Mouse (Mus musculus) kidney, embryonic 16.5 days (tissue): ENCODE results near the gene Mccc1. TPM values are rescaled to one million over a fixed set of nuclear protein-coding genes. Genes with fewer than 3 reads are reported as not detected.

Source experiments
- ATAC-seq: fragments of 200-750 bp; cut with Nextera tagmentation; 2 replicates; pipeline ENCODE4 v1.8.0; 2017; ENCODE audit warnings: moderate TSS enrichment; ENCODE audit not compliant: low FRiP score, low TSS enrichment
- H3K27ac ChIP-seq: fragments of 300-500 bp; sonication (generic); 2 replicates; pipeline ENCODE4 v1.5.1; 2014; ENCODE audit warnings: low read length
- H3K27me3 ChIP-seq: fragments of 300-500 bp; sonication (generic); 2 replicates; pipeline ENCODE4 v1.6.1; 2014; ENCODE audit warnings: low read length, control low read depth, mixed read lengths; ENCODE audit not compliant: insufficient read depth
- H3K36me3 ChIP-seq: fragments of 300-500 bp; sonication (generic); 2 replicates; pipeline ENCODE4 v1.6.1; 2014; ENCODE audit warnings: low read length, control low read depth, mixed read lengths; ENCODE audit not compliant: insufficient read depth
- H3K4me1 ChIP-seq: fragments of 300-500 bp; sonication (generic); 2 replicates; pipeline ENCODE4 v1.6.1; 2014; ENCODE audit warnings: low read length, control low read depth, mixed read lengths; ENCODE audit not compliant: insufficient read depth
- H3K4me2 ChIP-seq: fragments of 300-500 bp; sonication (generic); replicated peaks from 2 replicates; pipeline ENCODE4 v1.6.1; 2014; ENCODE audit warnings: low read depth, low read length
- H3K4me3 ChIP-seq: fragments of 300-500 bp; sonication (generic); 2 replicates; pipeline ENCODE4 v1.5.1; 2014; ENCODE audit warnings: mild to moderate bottlenecking, low read length
- H3K9ac ChIP-seq: fragments of 300-500 bp; sonication (generic); replicated peaks from 2 replicates; pipeline ENCODE4 v1.6.1; 2014; ENCODE audit warnings: low read length
- H3K9me3 ChIP-seq: fragments of 300-500 bp; sonication (generic); 2 replicates; pipeline ENCODE4 v1.6.1; 2016; ENCODE audit warnings: low read length, control low read depth
- WGBS: fragments of 180-500 bp; shearing (Covaris S2); extraction: QIAGEN DNeasy Blood & Tissue Kit; methylation state at CpG from one replicate; pipeline ENCODE4 v1.1.7; 2014; 5-methylcytosine and 5-hydroxymethylcytosine counted together
- polyA plus RNA-seq: library from polyadenylated mRNA; unstranded; fragments of >200 nt; fragmentation: Nextera tagmentation; extraction: Ambion mirVana; gene quantifications from 2 replicates; pipeline ENCODE4 v1.2.1, GENCODE M21; 2015

Gene Mccc1
- polyA plus RNA-seq, 1 experiment from 2014 or later = 73.7 TPM

- 50% methylated on average over 3 of the region's 3 CpGs for WGBS
- no peak overlapping the region for H3K9ac ChIP-seq
- no peak overlapping the region for H3K4me2 ChIP-seq
- no peaks in the 10 kb centered on the region for H3K9me3 ChIP-seq
- H3K4me3 ChIP-seq = no peak overlapping the region
- no peaks in the 10 kb centered on the region for H3K36me3 ChIP-seq
- H3K4me1 ChIP-seq = peaks cover 23% of the 10 kb centered on the region
- ATAC-seq = no peak
- no peaks in the 10 kb centered on the region for H3K27me3 ChIP-seq
- no peak overlapping the region for H3K27ac ChIP-seq
Measured at GRCm38 (mm10) chr3:35929406-35929805, 71.1 kb downstream of the Mccc1 start.

DNA sequence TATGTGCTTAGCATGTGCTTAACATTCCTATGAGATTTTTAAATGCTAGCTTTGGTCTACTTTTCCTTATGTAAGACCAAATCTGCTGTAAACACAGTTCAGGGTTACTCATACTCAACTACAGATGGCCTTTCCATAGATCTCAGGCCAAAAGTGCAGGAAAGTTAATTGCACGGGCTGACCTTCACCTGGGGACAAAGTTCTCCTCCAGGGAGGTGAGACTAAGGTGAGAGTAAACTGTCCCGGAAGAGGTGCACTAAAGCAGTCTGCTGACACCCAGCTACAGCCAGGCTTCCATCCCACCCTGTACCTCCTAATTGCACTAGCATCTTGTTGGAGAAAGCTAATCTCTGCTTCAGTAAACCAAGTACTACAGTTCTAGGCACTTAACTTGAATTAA is 74.6 kb downstream of the Mccc1 start:
- H3K36me3 ChIP-seq = no peaks in the 10 kb centered on the region
- no peak overlapping the region for H3K4me3 ChIP-seq
- H3K27me3 ChIP-seq = no peaks in the 10 kb centered on the region
- no peak overlapping the region for H3K9ac ChIP-seq
- no peak overlapping the region for H3K27ac ChIP-seq
- no peak overlapping the region for H3K4me2 ChIP-seq
- 60% methylated on average over 2 of the region's 2 CpGs for WGBS
- H3K4me1 ChIP-seq = peaks cover 23% of the 10 kb centered on the region
- no peak for ATAC-seq
- no peaks in the 10 kb centered on the region for H3K9me3 ChIP-seq

DNA sequence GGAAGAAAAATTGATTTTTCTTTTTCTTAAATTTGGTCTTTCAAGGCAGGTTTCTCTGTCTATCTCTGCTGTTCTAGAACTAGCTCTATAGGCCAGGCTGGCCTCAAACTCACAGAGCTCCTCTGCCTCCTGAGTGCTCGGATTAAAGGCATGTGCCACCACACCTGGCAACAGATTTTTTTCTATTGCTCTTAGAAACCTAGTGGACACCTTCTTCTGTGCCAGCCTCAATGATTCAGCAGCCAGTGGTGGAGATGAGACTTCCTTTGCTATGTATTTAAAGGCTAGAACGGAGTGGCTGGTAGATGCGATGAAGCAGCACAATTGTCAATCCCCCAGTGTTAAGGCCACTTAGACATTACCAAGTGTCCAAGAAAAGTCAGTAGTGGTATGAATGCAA is 76.5 kb downstream of the Mccc1 start:
- Histone ChIP-seq H3K27ac (no peak overlapping the region), H3K4me1 (peaks cover 15% of the 10 kb centered on the region), H3K27me3 (no peaks in the 10 kb centered on the region), H3K4me3 (no peak overlapping the region), H3K9ac (no peak overlapping the region), H3K36me3 (no peaks in the 10 kb centered on the region), H3K9me3 (no peaks in the 10 kb centered on the region), H3K4me2 (no peak overlapping the region)
- no peak for ATAC-seq
- WGBS = 72% methylated on average over 3 of the region's 3 CpGs

GRCm38 (mm10) chr3:35923495-35923894 is 77.0 kb downstream of the Mccc1 start:
- WGBS = 42% methylated on average over 7 of the region's 7 CpGs
- Histone ChIP-seq H3K9ac (no peak overlapping the region), H3K4me1 (peaks cover 15% of the 10 kb centered on the region), H3K27ac (no peak overlapping the region), H3K9me3 (no peaks in the 10 kb centered on the region), H3K36me3 (no peaks in the 10 kb centered on the region), H3K27me3 (no peaks in the 10 kb centered on the region), H3K4me2 (no peak overlapping the region), H3K4me3 (no peak overlapping the region)
- ATAC-seq = no peak

DNA sequence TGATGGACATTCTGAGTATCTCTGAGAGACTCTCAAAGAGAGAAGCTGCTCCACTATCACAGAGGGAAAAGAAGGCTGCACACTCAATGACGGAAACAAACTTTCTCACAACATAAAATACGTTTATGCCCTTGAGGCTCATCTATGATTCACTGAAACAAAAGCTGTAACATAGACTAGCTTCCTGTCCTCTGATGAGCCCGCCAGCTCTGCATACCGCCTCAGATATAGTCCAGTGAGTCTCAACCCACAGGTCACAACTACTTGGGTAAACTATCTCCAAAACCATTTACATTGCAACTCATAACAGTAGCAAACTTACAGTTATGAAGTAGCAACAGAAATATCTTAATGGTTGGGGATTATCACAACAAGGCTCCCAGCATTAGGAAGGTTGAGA is 78.0 kb downstream of the Mccc1 start:
- no peaks in the 10 kb centered on the region for H3K27me3 ChIP-seq
- H3K9me3 ChIP-seq = no peaks in the 10 kb centered on the region
- no peak overlapping the region for H3K4me2 ChIP-seq
- WGBS = 60% methylated on average over 4 of the region's 4 CpGs
- ATAC-seq = no peak
- H3K36me3 ChIP-seq = peaks cover 8% of the 10 kb centered on the region; the same call in 1 of the 2 replicates
- peaks cover 15% of the 10 kb centered on the region for H3K4me1 ChIP-seq
- no peak overlapping the region for H3K9ac ChIP-seq
- H3K27ac ChIP-seq = no peak overlapping the region
- no peak overlapping the region for H3K4me3 ChIP-seq

DNA sequence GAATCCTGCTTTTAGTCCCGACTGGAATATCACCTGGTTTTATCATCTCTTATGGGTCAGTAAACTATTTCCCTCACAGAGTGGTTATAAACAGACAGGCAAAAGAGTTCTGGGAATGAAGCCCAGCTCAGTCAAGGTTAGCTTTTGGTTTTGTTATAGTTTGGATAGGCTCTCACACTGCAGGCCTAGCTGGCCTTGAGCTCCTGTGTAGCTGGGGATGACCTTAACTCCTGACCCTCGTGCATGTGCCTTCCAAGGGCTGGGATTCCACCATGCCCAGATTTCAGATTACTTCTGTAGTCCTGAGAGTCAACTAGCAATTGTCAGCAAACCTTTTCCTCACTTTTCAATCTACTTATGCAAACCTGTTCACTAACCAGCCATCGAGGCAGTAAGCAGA is 82.2 kb downstream of the Mccc1 start:
- no peak overlapping the region for H3K27ac ChIP-seq
- no peak overlapping the region for H3K4me3 ChIP-seq
- H3K36me3 ChIP-seq = peaks cover 34% of the 10 kb centered on the region
- H3K9me3 ChIP-seq = no peaks in the 10 kb centered on the region
- no peak overlapping the region for H3K4me2 ChIP-seq
- no peak for ATAC-seq
- H3K9ac ChIP-seq = no peak overlapping the region
- WGBS = 77% methylated on average over 3 of the region's 3 CpGs
- H3K27me3 ChIP-seq = no peaks in the 10 kb centered on the region
- peaks cover 9% of the 10 kb centered on the region for H3K4me1 ChIP-seq

Other genes starting within 250 kb of the Mccc1 start
- gene Atp11b, start 246.6 kb downstream of the Mccc1 start, polyA plus RNA-seq = 31.4 and 31.7 TPM in 2 replicates
- gene Dcun1d1, start 63.2 kb downstream of the Mccc1 start, polyA plus RNA-seq = 90.3 and 90.9 TPM in 2 replicates
- gene Ccdc144b, start 52.9 kb upstream of the Mccc1 start, polyA plus RNA-seq = not detected in 2 replicates
- 88.1 and 98.9 TPM in 2 replicates for gene Acad9, start 65.3 kb upstream of the Mccc1 start, polyA plus RNA-seq
- gene D3Ertd254e, start 150.3 kb upstream of the Mccc1 start, polyA plus RNA-seq = 8.2 and 9.6 TPM in 2 replicates
- not detected in 2 replicates for gene Qrfpr, start 221.6 kb upstream of the Mccc1 start, polyA plus RNA-seq